Mouse (Mus musculus) monocyte, adult 5-6 weeks (primary cell): ENCODE results near the gene Mfsd5. TPM values are rescaled to one million over a fixed set of nuclear protein-coding genes. Genes with fewer than 3 reads are reported as not detected.

Experiments
- ATAC-seq: fragments of 153-309, 156-312 bp; replicated peaks from 2 replicates; pipeline ENCODE4 v1.8.0; 2017; ENCODE audit warnings: mild to moderate bottlenecking; ENCODE audit not compliant: low TSS enrichment, insufficient number of reproducible peaks, severe bottlenecking, poor library complexity, low FRiP score
- total RNA-seq: library from RNA; stranded (forward); fragments of 200-1000, 200-491, 200-594 nt; gene quantifications from 3 replicates; pipeline ENCODE4 v1.2.3, GENCODE M21; 2017

The Mfsd5 gene
- total RNA-seq, 1 experiment from 2014 or later: 39.1 TPM

DNA sequence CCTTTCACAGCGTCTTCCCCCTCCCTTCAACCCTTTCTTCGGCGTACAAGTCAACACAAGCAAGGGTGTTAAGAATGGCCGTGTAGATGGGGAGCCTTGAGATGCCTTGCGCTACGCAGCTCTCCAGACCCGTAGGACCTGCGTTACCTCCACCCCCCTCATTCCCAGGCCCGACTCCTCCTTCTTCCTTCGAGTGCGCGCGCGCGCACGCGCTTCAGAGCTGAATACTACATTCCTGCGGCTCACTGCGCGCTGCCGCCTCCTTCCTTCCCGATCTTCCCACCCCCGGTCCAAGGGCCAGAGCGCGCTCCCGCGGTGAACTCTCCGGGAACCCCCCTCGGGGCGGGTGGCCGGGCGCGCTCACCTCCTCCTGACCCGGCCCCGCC lies 32.4 kb upstream of the Mfsd5 start:
- peak; percentile 12; the same call in 1 of the 2 replicates for ATAC-seq

DNA sequence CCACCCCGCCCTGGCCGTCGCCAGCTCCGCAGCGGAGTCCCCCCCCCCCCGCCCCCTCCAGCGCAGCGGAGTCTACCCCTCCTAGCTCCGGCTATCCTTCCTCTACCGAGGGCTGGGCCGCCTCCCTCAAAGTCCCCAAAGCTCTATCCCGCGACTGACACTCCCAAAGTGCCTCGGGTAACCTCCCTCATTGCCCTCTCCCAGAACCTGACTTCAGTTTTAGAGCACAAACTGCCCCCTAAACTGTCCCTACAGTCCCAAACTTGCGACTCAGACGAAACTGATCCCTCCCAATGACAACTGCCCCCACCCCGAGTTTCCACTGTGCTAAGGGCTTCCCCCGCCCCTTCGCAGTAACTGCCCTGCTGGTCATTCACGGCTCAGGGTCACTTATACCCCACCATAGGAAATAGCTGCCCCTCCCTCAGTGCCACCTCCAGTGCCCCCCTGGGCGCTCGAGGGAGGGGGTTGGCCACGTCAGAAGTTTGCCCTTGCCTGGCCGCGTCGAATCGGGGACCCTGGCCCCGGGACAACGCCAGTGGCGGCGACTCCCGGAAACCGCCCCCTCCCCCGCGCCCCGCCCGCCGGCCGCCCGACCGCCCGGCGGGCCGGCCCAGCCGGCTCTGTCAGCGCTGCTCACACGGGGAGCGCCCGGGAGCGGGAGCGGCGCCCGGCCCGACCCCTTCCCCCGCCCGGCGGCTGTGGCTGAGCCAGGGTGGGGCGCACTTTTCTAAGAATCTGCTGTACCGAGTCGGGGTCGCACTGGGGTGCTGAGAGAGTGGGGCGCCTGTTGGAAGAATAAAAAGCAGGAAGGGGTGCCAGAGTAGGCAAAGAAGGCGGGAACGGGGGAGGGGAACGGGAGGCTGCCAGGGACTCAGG lies 31.8 kb upstream of the Mfsd5 start:
- peak; percentile 32; the same call in 1 of the 2 replicates for ATAC-seq

- ATAC-seq: no peak
Measured at GRCm38 (mm10) chr15:102248131-102248811, 31.0 kb upstream of the Mfsd5 start.

GRCm38 (mm10) chr15:102248812-102249191 lies 30.5 kb upstream of the Mfsd5 start:
- ATAC-seq: no peak

DNA sequence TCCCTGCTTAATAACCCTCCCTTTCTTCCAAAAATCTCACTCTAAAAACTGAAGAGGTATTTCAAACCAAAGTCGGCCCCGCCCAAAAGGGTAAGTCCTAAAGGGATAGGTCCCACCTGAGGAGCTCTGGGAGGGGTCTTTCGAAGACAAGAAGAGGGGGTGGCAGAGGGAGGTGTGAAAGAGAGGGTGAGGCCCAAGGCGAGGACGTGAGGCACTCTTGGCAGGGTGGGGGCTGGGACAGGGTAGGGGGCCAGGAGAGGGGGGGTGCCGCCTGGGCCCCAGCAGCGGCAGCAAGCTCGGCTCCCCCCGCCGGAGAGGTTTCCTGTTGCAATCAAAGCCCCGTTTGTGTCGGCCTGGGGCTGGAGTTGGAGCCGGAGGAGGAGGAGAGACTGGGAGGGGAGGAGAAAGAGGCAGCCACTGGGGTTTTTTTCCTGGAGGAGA lies 30.0 kb upstream of the Mfsd5 start:
- no peak for ATAC-seq

DNA sequence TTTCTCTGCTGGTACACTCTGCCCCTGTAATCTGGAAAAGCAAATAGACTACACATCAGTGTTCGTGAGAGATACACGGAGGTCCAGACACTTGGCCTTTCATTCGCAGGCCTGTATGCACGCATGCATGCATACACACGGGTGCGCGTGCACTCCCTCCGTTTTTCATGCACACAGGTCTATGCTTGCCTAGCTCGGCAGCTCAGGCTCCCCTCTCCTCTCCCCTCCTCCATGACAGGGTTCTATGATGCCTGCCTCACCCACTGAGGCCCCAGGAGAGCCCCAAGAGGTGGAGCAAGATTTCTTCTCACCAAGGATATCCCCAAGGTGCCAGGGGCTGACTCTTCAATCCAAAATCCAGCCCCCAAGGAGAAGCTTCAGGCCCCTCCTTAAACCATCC lies 29.3 kb upstream of the Mfsd5 start:
- ATAC-seq: no peak

- ATAC-seq: no peak
Measured at GRCm38 (mm10) chr15:102250521-102250920, 28.7 kb upstream of the Mfsd5 start.

DNA sequence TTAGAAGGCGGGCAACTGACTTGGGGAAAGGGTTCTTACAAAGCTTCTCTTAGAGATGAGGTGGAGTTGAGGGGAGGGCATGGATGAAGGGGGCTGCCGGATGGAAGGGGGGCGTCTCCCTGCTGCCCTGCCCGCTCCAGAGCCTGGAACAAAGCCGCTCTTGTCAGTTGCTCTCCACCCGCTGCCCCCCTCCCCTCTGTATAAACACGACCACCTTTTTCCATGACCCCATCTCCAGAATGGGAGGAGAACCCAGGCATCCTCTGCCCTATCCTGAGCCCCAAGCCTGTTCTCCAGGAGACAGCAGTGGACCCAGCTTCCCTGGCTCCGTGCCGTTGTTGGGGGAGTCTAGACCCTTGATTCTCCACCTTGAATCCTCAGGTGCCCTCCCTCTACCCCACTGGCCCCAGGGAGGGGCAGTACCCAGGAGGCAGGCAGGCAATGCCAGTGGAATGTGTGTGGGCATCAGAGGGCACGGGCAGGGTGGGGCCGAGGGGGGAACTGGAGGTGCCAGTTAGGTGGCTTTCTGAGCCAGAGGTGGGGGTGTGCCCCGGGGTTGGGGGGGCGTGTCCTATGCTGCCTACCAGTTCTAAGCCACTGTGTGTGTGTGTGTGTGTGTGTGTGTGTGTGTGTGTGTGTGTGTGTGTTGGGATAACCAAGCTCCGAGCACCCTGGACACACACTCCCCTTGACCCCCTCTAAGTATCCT lies 23.6 kb upstream of the Mfsd5 start:
- ATAC-seq: no peak

DNA sequence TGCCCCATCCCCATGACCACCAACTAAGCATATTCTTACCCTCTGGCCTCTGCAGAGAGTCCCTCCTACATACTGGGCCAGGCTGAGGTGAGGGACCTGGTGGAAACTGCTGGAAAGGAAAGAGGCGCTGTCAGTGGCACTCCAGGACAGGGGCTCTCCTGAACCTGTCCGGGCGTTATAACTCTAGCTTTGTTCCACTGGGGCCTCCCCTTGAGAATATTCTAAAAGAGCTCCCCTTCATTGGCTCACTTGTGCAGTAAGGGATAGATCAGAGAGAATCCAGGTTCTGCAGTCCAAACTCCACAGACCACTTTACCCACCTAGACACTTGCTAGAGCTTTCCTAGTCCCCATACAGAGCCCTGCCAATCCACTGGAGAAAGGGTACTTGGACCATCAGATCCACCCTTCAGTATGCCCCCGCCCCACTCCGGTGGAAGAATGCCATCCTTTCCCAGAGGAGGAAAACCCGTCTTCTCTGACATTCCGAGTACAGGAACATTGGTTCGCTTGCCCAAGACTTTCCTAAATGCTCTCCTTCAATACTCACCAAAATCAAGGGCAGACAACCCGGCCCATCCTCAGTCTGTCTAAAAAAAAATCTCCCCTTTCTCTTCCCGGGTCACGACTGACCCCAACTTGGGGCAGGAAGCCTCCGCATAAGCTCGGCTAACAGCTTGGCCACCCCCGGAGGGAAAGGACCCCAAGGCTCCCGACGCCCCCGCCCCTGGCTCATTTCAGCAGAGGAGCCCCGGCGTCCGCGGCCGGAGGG lies 22.6 kb upstream of the Mfsd5 start:
- no peak for ATAC-seq

DNA sequence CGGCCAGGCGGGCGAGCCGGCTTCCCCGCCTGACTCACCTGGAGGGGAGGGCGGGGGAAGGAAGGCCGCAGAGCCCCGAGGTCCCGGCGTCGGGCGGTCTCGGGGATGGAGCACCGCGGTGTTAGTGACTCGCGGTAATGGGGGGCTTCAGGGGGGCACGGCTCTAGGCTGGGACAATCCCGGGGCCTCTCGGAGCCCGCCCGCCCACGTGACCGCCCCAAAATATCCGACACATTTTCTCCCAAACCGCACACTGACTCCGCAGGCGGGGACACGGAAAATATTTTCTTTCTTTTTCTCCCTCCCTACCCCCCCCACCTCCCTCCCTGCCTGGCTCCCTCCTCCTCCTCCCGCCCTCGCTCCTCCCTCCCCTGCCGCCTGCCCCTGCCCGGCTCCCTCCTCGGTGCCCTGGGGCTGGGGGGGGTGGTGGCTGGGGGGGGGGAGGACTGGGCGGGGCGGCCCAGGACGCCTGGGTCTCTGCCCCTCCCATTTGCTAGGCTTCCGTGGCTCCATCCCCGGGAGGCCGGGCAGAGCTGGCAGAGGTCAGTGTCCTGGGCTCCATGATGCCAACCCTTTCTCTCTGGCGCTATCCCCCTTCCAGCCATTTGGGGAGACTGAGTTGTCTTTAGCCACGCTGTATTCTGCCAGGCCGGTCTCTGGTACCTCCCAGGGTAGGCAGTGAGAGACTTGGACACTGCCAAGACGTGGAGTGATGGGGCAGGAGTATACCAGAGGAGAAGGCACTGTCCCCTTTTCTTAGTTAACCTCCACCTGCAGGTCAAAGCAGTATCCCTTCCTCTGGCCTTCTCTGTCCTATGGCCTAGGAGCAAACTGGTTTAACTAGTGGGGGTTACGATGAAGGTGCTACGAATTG lies 21.8 kb upstream of the Mfsd5 start, which contains the start of gene Rarg:
Rarg (minus strand) TSS at position 316 of the 874 bp plus-strand sequence.
- ATAC-seq: no peak

DNA sequence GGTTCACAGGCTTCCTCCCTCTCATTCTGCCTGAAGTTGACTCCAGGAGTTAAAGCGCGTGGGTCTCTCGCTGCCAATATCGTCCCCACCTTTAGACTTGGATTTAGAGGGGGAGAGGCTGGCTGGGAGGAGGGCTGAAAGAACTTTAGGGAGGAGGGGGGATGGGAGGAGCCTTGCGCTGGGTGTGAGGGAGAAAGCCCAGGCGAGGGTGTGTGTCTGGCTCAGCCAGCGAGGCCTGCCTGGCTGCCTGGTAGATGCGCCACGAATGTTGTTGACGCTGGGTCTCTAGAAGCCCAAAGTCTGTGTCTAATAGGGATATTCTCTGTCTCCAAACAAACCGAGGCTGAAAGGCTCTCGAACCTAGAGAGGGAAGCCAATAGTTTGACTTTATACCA lies 21.2 kb upstream of the Mfsd5 start:
- no peak for ATAC-seq

DNA sequence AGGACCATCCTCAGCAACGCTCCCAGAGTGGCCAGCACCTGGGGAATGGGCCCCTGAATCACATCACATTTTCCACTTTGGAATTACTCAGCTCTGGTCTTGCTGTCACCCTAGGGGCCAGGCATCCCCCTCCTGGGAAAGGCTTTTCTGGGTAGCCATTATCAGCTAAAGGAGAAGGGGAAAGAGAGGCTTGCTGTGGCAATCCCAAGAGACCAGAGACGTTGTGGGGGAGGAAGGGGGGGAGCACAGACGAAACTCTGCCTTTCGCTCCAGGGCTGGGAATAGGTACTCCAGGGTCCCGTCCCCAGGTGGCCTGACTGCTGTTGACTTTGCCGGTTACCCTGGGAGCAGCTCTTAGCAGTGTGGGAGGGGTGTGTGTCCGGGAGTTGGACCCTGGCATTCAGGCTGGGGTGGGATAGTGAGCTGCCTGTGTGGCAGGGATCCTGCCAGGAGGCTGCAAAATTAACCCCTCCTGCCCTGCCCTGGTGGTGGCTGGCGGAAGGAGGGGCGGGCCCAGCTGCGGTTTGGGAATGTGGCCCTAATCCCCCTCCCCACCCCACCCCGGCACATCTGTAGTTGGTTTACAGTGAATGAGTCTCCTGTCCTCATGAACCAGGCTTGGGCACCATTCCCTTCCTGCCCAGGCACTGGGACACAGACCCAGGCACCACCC lies 20.5 kb upstream of the Mfsd5 start:
- ATAC-seq: no peak

DNA sequence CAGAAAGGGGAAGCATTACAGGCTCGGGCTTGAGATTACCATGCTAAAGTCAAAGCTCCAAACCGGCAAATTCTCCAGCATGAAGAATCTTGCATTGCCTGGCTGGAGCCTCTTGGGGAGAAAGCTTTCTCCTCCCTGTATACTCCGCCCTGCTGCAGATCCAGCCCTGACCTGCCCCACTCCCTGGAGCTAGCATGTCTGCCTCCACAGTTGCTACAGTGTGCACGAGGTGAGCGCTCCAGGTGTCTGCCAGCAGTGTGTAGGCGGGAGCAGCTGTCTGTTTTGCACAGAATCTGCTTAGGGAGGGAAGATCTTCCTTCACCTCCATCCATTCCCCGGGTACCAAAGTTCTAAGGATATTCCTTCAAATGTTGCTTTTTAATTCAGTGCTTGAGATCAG lies 16.7 kb upstream of the Mfsd5 start:
- no peak for ATAC-seq

GRCm38 (mm10) chr15:102263037-102263436 lies 16.2 kb upstream of the Mfsd5 start:
- ATAC-seq: no peak

DNA sequence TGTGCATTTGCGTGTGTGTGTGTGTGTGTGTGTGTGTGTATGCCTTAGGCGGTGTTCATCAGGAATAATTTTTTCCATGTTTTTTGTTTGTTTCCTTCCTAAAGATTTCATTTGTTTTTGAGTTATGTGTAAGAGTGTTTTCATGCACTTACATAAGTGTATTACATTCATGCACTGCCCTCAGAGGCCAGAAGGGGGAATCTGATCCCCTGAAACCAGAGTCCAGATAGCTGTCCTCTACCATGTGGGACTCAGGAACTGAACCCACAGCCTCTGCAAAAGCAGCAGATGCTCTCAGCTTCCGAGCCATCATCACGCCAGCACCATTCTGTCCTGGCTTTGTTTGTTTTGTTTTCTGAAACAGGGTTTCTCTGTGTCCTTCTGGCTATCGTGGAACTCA lies 13.7 kb upstream of the Mfsd5 start:
- no peak for ATAC-seq

- ATAC-seq: no peak
Measured at GRCm38 (mm10) chr15:102270274-102270960, 8.8 kb upstream of the Mfsd5 start, which contains the start of gene Gm9918. Gm9918 (plus strand) TSS chr15:102270563.

DNA sequence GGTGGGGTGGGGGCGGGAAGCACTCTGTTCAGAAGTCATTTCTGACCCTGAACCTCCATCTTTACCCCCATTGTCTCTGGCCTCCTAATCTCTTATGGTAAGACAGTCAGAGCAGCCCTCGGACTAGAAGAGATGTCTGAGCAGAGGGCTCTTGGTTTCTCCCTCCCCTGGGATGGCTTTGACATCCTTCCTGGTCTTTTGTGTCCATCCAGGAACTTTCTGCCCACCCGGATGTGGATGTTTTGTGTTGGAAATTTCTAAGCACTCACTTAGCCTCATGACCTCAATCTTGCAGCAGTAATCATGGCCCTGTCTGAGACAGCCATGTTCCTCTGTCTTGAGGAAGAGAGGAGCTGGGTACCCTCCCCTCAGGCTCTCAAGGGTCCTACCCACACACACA lies 7.8 kb upstream of the Mfsd5 start:
- ATAC-seq: no peak
